Mouse (Mus musculus): ENCODE results near the gene Itga2.

Itga2 gene

GRCm38 (mm10) chr13:114878667-114879066 lies 53.2 kb downstream of the Itga2 start:
- no peak for DNase-seq (ENCODE audit: low read depth)

DNA sequence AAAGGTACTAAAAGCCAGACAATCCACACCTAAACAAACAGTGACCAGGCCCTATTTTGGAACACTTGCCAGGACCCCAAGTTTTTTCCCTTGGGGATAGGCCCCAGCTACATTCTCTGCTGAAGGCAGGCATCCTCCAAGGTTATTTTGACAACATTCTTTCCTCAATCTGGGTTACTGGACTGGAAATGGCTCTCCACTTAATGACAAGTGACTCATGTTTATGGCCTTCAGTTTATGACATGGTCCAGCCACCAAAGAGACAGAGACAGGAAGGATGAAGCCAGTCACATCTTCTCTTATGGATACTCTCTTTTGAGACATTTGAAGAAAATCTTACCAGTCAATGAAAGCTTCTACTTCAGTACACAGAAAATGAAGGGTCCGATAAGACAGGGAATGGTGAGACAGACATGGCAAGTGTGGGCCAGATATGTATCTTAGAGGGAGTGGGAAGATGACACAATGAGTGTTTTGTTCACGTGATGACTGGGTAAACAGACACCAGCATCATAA lies 55.8 kb downstream of the Itga2 start:
- no peak for DNase-seq (ENCODE audit: low read depth)

- no peak for DNase-seq (ENCODE audit: low read depth)
Observed at GRCm38 (mm10) chr13:114874738-114875137, 57.2 kb downstream of the Itga2 start.

DNA sequence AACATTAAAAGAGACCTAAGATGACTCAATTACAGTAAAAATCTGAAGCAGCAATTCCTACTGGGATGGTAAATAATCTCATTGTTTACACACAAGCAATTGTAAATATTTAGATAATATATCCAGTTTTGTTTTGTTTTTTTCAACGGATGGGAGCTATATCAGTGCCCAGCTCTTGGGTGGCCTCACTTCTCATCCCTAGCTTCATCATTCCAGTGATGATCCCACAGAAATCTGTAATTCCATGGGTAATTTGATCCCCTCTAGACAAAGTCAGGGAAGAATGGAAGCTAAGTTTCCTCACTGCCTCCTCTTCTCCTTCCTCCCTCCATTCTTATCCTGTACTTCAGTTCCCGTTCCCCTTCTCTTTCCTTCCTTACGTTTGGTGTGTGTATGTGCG lies 74.4 kb downstream of the Itga2 start:
- DNase-seq (ENCODE audit: low read depth) = no peak

DNA sequence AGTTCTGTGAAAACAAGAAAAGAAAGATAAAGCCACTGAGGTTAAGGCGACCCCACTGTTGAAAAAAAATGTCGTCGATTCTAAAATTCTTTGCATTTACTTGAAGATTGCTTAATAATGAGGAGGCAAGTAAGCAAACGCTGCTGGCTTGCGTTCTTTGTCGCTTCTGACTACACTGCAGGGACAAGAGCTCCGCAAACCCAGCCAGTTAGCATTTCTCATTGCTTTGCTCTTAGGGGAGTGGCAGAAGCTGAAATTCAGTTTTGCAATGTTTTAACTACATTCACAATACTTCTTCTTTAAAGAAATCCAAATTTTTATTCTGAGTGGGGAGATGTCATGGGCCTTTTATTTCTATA lies 75.7 kb downstream of the Itga2 start:
- DNase-seq (ENCODE audit: low read depth) = no peak

GRCm38 (mm10) chr13:114855573-114856268 lies 76.2 kb downstream of the Itga2 start:
- DNase-seq (ENCODE audit: low read depth) = no peak

DNA sequence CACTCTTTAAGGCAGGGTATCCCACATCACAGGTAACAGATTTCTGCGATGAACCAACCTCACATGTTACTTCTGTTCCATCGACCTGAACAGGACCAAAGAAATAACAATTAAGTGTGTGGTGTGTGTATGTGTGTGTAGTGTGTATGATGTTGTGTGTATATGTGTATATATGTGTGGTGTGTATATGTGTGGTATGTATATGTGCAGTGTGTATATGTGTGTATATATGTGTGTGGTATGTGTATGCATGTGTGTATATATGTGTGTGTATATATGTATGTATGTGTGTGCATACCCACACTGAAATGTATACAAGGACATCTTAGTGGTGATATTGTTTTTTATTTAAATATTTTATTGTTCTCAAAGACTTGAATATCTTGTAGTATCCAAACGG lies 77.5 kb downstream of the Itga2 start:
- no peak for DNase-seq (ENCODE audit: low read depth)

GRCm38 (mm10) chr13:114854023-114854422 lies 77.9 kb downstream of the Itga2 start:
- DNase-seq (ENCODE audit: low read depth) = no peak

GRCm38 (mm10) chr13:114853152-114853551 lies 78.7 kb downstream of the Itga2 start:
- peak; percentile 20 for DNase-seq (ENCODE audit: low read depth)

- DNase-seq (ENCODE audit: low read depth) = no peak
Observed at GRCm38 (mm10) chr13:114852264-114853111, 79.4 kb downstream of the Itga2 start.

DNA sequence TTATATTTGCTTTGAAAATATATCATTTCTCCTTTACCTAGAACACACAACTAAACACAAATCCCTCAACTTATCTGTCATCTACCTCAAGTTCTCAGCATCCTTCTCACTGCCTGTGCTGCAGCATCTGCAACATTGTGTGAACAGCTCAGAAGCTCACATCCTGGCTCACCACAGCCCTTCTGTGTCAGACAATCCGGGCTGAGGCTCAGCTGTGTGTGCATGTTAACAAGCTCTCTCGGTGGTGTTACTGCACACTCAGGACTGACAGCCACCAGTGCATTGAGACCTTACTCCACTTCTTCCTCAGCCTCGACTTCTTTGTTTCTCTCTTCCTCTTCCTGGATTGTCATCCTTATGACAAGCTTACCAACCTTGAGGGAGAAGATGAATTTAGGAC lies 83.0 kb downstream of the Itga2 start:
- DNase-seq (ENCODE audit: low read depth) = no peak

GRCm38 (mm10) chr13:114845804-114846203 lies 86.1 kb downstream of the Itga2 start:
- no peak for DNase-seq (ENCODE audit: low read depth)

DNA sequence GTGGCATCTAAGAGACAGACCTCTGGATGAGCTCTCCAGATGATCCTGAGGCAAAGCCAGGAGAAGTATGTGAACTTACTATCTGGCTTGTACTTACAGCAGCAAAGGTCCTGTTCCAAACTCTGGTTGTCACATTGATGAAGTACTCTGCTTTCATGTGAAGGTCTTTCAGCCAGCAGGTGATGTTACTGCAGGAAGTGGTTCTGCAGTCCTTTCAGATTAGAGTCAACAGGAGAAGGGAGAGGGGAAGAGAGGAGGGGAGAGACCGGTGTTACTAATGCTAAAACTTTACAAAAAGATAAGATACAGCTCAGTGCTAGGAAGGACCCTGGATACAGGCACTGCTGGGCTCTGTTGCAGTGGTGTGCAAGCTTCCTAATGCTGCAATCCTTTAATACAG lies 88.6 kb downstream of the Itga2 start:
- no peak for DNase-seq (ENCODE audit: low read depth)

- DNase-seq (ENCODE audit: low read depth) = no peak
Observed at GRCm38 (mm10) chr13:114840545-114840944, 91.4 kb downstream of the Itga2 start.

GRCm38 (mm10) chr13:114839098-114839497 lies 92.8 kb downstream of the Itga2 start:
- no peak for DNase-seq (ENCODE audit: low read depth)

GRCm38 (mm10) chr13:114838535-114838990 lies 93.3 kb downstream of the Itga2 start:
- peak; percentile 5 for DNase-seq (ENCODE audit: low read depth)

GRCm38 (mm10) chr13:114837061-114837460 lies 94.8 kb downstream of the Itga2 start:
- no peak for DNase-seq (ENCODE audit: low read depth)

DNA sequence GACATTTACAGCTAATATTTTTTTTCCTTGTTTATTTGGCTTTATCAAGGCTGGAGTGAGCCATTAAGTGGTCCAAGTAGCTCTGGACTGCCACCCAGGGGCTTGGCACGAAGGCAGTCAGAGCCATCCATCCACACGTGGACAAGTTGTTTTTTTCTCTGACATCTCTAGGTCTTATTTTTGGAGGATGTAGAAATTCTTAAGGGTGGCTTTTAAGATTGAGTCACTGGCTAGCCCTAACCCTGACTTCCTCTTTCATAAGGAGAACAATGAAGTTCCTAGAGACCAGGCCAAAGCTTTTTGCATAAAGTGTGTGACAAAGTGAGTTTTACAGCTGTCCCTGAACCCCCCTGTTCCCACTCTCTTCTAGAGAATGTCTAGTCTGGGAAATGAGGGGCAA lies 97.3 kb downstream of the Itga2 start:
- no peak for DNase-seq (ENCODE audit: low read depth)

- no peak for DNase-seq (ENCODE audit: low read depth)
Observed at GRCm38 (mm10) chr13:114833351-114833750, 98.5 kb downstream of the Itga2 start.

- no peak for DNase-seq (ENCODE audit: low read depth)
Observed at GRCm38 (mm10) chr13:114832761-114833160, 99.1 kb downstream of the Itga2 start.

DNA sequence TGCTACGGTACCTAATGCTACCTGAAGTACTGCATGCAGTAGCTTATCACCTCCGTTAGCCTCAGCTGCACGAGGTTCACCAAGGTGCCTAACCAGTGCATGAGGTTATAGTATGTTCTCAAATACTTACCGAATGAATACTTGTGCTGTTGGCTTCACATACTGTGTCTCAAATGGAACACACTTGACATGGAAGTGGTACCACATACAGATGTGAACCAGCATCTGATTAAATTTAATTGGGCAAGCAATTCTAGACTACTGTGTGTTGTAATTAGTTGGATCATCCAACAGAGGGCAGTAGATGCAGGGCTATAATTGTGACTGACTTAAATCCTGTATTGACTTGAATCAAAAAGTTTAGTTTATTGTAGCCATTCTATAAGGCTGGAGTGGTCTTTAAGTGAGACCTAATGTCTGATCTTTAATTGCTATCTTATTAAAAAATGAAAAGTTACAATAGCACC lies 100.5 kb downstream of the Itga2 start:
- peak; percentile 64 for DNase-seq (ENCODE audit: low read depth)

GRCm38 (mm10) chr13:114825377-114825855 lies 106.5 kb downstream of the Itga2 start:
- DNase-seq (ENCODE audit: low read depth) = no peak

DNA sequence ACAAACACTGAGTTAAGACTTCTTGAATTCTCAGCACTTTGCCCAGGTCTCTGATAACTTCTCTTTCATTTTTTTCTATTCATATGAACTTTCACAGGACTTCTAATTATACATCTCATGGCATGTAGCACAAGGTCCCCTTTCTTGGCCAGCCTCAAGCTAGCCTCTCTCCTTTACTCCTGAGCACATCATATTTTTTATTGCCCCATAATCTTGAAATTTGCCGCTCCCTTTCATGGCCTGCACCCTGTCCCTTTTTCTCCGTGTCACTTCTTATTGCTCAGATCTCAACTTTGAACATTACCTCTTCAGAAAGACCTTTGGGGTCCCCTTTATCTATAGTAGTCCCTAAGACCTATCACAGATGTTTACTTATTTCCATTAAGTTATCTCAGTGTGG lies 109.0 kb downstream of the Itga2 start:
- DNase-seq (ENCODE audit: low read depth) = no peak

Data from NIH3T3 (cell line).